Mouse (Mus musculus) brain, embryonic 14.5 days (tissue): Measurements from ENCODE around the gene Ociad1.

ENCODE experiments used
- CTCF ChIP-seq: fragments of 200-500 bp; IDR thresholded peaks from 2 replicates; pipeline ENCODE4 v1.5.1; 2012; ENCODE audit warnings: inconsistent platforms, mild to moderate bottlenecking, moderate library complexity, borderline replicate concordance; ENCODE audit not compliant: insufficient read depth, insufficient read length; ENCODE audit errors: extremely low read depth
- POLR2A ChIP-seq: fragments of 200-500 bp; IDR thresholded peaks from 2 replicates; pipeline ENCODE4 v1.6.1; 2012; ENCODE audit warnings: mild to moderate bottlenecking, inconsistent platforms, borderline replicate concordance; ENCODE audit not compliant: poor library complexity, insufficient read depth, insufficient read length, severe bottlenecking; ENCODE audit errors: extremely low read depth

- TF ChIP-seq POLR2A (no peak), CTCF (no peak)
Measured at GRCm38 (mm10) chr5:73293458-73293827, 859 bp downstream of the Ociad1 start.
